Mouse (Mus musculus) kidney, postnatal 36 days (tissue): ENCODE measurements at regions not wholly inside any gene's neighbourhood (a gene's known extent, or its start where the extent isn't known, plus 50 kb on each side); places are given as distances from the start of the nearest gene placed in this dataset.

ENCODE experiments used
- DNase-seq, 2 experiments: peaks; one replicate each; pipeline ENCODE4 v3.0.0; 2021 to 2022; ENCODE audit warnings: mixed read lengths in 2 of 2

- DNase-seq = no peak
These were observed 72.9 kb upstream of the Sulf2 start for GRCm38 (mm10) chr2:166228356-166228755.

GRCm38 (mm10) chr2:166227496-166227895, 72.0 kb upstream of the Sulf2 start:
- DNase-seq = no peak

- DNase-seq = peak in 1 of 2 experiments; percentile 12
These were observed 71.5 kb upstream of the Sulf2 start for GRCm38 (mm10) chr2:166226929-166227328.

- DNase-seq = peak in 1 of 2 experiments; percentile 54
These were observed 70.9 kb upstream of the Sulf2 start for GRCm38 (mm10) chr2:166226331-166226730.

GRCm38 (mm10) chr2:166225354-166225753, 69.9 kb upstream of the Sulf2 start:
- no peak for DNase-seq

GRCm38 (mm10) chr2:166218783-166219182, 63.3 kb upstream of the Sulf2 start:
- DNase-seq = no peak

- DNase-seq = peak in 1 of 2 experiments; percentile 44
These were observed 61.0 kb upstream of the Sulf2 start for GRCm38 (mm10) chr2:166216512-166216865.

- DNase-seq = peak; percentile 85 to 93
These were observed 60.4 kb upstream of the Sulf2 start for GRCm38 (mm10) chr2:166215610-166216511.

GRCm38 (mm10) chr2:166215191-166215590, 59.7 kb upstream of the Sulf2 start:
- peak in 1 of 2 experiments; percentile 18 for DNase-seq

- DNase-seq = no peak
These were observed 51.7 kb upstream of the Sulf2 start for GRCm38 (mm10) chr2:166207145-166207508.

- DNase-seq = no peak
These were observed 51.1 kb upstream of the Sulf2 start for GRCm38 (mm10) chr2:166206396-166207144.
